Mouse (Mus musculus) C2C12 (cell line): Measurements from ENCODE around the gene Ppp1r26. TPM values are rescaled to one million over a fixed set of nuclear protein-coding genes. Genes with fewer than 3 reads are reported as not detected.

ENCODE experiments used
- H3K27me3 ChIP-seq: one replicate; pipeline ENCODE4 v1.6.1; 2011; ENCODE audit not compliant: control insufficient read depth, insufficient read depth, insufficient read length
- H3K36me3 ChIP-seq: one replicate; pipeline ENCODE4 v1.6.1; 2011; ENCODE audit not compliant: control insufficient read depth, insufficient read depth
- H3K4me3 ChIP-seq: one replicate; pipeline ENCODE4 v1.5.1; 2011; ENCODE audit warnings: mild to moderate bottlenecking, control low read depth; ENCODE audit not compliant: poor library complexity, insufficient read depth, severe bottlenecking
- H3K79me2 ChIP-seq: one replicate; pipeline ENCODE4 v1.6.1; 2011; ENCODE audit not compliant: control insufficient read depth, insufficient read depth
- H3K79me3 ChIP-seq: one replicate; pipeline ENCODE4 v1.6.1; 2011; ENCODE audit warnings: low read depth, control low read depth
- H3ac ChIP-seq: one replicate; pipeline ENCODE3; 2011; ENCODE audit warnings: low read depth; ENCODE audit not compliant: control insufficient read depth, insufficient read length
- CEBPB ChIP-seq: IDR thresholded peaks from one replicate; pipeline ENCODE4 v1.6.1; 2011; ENCODE audit warnings: low read depth, mild to moderate bottlenecking, control low read depth, moderate library complexity
- CTCF ChIP-seq: IDR thresholded peaks from one replicate; pipeline ENCODE4 v1.5.1; 2011; ENCODE audit not compliant: control insufficient read depth, insufficient read depth, insufficient read length
- FOSL1 ChIP-seq: IDR thresholded peaks from one replicate; pipeline ENCODE4 v1.8.0; 2011; ENCODE audit warnings: mild to moderate bottlenecking, low read length; ENCODE audit not compliant: poor library complexity, insufficient read depth, severe bottlenecking
- MAX ChIP-seq: IDR thresholded peaks from one replicate; pipeline ENCODE4 v1.6.1; 2011; ENCODE audit warnings: mild to moderate bottlenecking, control low read depth
- MYOD1 ChIP-seq: IDR thresholded peaks from one replicate; pipeline ENCODE4 v1.6.1; 2011; ENCODE audit warnings: low read depth; ENCODE audit not compliant: control insufficient read depth, insufficient read length
- MYOG ChIP-seq: IDR thresholded peaks from one replicate; pipeline ENCODE4 v1.6.1; 2011; ENCODE audit not compliant: control insufficient read depth, insufficient read length; ENCODE audit errors: extremely low read depth
- USF1 ChIP-seq: IDR thresholded peaks from one replicate; pipeline ENCODE4 v1.6.1; 2011; ENCODE audit warnings: low read depth, mild to moderate bottlenecking, control low read depth, moderate library complexity
- polyA plus RNA-seq: library from polyadenylated mRNA; unstranded; fragments of >200 nt; fragmentation: generic; extraction: Trizol; gene quantifications from one replicate; pipeline ENCODE4 v1.2.1, GENCODE M21; 2012; ENCODE audit warnings: missing spikeins

The Ppp1r26 gene
- polyA plus RNA-seq, 1 experiment = 0.01 TPM

DNA sequence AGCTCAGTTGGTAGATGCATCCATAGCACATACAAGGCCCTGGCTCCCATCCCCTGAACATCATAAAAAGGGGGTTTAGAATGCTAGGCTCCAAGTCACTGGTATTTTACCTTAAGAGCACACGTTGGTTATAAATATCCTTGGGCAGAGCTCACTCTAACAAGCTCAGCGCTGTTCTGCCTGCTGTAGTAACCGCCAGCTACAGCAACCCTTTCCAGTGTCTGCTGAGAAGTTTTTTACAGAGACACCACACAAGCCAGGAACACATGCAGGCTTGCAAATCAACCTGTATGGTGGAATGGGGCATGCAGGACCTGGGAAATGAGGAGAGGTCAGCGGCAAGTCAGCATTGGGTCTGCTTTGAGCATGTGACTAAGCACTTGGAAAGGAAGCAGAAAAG is 37.5 kb upstream of the Ppp1r26 start:
- H3ac ChIP-seq = no peak overlapping the region
- H3K36me3 ChIP-seq = no peaks in the 10 kb centered on the region
- H3K79me3 ChIP-seq = no peaks in the 10 kb centered on the region
- peaks cover 3% of the 10 kb centered on the region for H3K27me3 ChIP-seq
- H3K4me3 ChIP-seq = no peak overlapping the region
- no peak for TF ChIP-seq MAX
- no peak for TF ChIP-seq MYOD1
- no peaks in the 10 kb centered on the region for H3K79me2 ChIP-seq

DNA sequence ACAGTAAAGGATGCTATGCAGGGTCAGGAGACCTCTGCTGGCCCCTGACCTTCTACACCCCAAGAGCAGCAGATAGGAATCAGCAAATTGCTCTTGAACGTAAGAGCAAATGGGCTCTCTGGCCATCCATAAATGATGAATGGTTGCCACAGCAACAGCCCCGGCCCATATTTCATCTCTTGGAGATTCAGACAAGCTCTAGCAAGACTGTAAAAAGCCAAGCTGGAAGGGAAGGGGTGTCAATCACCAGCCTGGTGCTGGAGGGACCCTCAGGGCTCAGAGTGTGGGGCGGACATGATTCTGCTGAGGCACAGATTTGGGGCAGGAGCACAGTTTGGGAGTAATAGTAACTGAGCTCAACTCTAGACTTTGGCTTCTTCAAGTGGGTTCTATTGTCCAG is 37.0 kb upstream of the Ppp1r26 start:
- Histone ChIP-seq H3K79me2 (no peaks in the 10 kb centered on the region), H3ac (no peak overlapping the region), H3K36me3 (no peaks in the 10 kb centered on the region), H3K27me3 (peaks cover 3% of the 10 kb centered on the region), H3K4me3 (no peak overlapping the region), H3K79me3 (no peaks in the 10 kb centered on the region)
- TF ChIP-seq MYOG (no peak), MAX (no peak), USF1 (no peak), MYOD1 (no peak), CTCF (no peak), FOSL1 (no peak), CEBPB (no peak)

DNA sequence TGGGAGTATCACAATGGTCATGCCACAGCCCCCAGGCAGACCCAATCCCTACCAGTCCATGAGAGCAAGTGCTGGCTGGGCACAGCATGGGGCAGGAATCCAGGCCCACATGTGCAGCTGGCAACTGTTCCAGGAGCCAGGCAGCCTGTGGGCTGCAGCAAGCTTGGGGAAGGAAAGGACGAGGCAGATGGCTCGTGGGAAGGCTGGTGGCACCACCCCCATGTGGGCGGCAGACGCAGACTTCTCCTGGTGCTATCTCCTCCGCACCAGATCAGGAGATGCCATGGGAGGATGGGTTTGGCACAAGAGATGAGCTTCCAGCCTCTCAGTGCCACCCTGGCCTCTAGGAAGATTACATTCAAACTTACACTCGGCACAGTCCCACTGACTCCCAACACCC is 33.7 kb upstream of the Ppp1r26 start:
- TF ChIP-seq MYOD1 (no peak), FOSL1 (no peak), MYOG (no peak), MAX (no peak), CTCF (no peak), USF1 (no peak), CEBPB (no peak)
- no peak overlapping the region for H3ac ChIP-seq
- H3K36me3 ChIP-seq = no peaks in the 10 kb centered on the region
- H3K4me3 ChIP-seq = no peak overlapping the region
- no peaks in the 10 kb centered on the region for H3K79me3 ChIP-seq
- peaks cover 6% of the 10 kb centered on the region for H3K27me3 ChIP-seq
- H3K79me2 ChIP-seq = no peaks in the 10 kb centered on the region

DNA sequence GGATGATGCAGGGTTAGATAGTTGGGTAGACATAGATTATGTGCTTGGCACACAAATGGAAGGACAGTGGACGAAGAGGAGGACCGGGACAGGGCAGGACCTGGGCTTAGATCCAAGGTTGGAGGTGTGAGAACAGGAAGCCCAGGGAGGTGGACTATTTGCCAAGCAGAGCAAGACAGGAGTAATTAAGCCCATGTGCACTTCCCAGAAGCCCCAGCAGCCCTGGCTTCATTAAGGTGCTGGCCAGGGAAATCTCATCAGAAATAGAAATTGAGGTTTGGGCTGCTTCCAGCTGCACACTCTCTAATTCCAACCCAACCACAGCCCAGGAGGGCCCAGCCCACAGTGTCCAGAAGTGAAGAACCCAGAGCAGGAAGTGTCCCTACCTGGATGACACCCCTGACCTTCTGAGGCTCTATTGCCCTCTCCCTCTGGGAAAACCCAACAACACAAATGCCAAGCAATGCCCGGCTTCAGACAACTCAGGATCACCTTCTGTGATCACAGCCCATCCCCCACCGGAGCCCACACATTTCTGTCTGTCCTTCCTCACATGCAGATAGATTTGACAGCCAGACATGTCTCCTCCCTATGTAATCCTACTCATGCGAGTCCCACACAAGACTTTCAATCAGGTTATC is 32.4 kb upstream of the Ppp1r26 start:
- H3K27me3 ChIP-seq = peaks cover 6% of the 10 kb centered on the region
- no peaks in the 10 kb centered on the region for H3K79me2 ChIP-seq
- H3K4me3 ChIP-seq = no peak overlapping the region
- no peaks in the 10 kb centered on the region for H3K79me3 ChIP-seq
- no peaks in the 10 kb centered on the region for H3K36me3 ChIP-seq
- no peak overlapping the region for H3ac ChIP-seq
- TF ChIP-seq FOSL1 (no peak), MYOG (no peak), CEBPB (no peak), MAX (no peak), CTCF (no peak)

DNA sequence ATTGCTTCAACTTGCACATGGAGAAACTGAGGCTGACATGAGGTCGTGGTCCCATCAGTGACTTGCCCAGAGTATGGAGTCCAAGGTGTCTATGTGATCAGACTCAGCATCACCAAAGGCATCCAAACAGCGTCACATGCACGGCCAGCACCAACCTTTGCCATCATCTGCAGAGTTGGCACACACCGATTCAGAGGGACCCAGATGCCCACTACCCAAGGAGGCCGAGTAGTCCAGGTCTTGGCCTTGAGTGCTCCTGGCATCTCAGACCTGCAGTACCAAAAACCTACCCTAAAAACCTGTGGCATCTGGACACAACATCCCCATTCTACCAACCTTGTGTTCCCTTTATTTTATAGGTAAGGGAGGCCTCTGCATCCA is 31.9 kb upstream of the Ppp1r26 start:
- Histone ChIP-seq H3K36me3 (no peaks in the 10 kb centered on the region), H3K27me3 (peaks cover 7% of the 10 kb centered on the region), H3K79me2 (no peaks in the 10 kb centered on the region), H3K79me3 (no peaks in the 10 kb centered on the region), H3ac (no peak overlapping the region), H3K4me3 (no peak overlapping the region)
- no peak for TF ChIP-seq MAX
- TF ChIP-seq FOSL1 = no peak
- no peak for TF ChIP-seq MYOG
- no peak for TF ChIP-seq USF1
- no peak for TF ChIP-seq CEBPB
- TF ChIP-seq CTCF = no peak
- TF ChIP-seq MYOD1 = no peak

DNA sequence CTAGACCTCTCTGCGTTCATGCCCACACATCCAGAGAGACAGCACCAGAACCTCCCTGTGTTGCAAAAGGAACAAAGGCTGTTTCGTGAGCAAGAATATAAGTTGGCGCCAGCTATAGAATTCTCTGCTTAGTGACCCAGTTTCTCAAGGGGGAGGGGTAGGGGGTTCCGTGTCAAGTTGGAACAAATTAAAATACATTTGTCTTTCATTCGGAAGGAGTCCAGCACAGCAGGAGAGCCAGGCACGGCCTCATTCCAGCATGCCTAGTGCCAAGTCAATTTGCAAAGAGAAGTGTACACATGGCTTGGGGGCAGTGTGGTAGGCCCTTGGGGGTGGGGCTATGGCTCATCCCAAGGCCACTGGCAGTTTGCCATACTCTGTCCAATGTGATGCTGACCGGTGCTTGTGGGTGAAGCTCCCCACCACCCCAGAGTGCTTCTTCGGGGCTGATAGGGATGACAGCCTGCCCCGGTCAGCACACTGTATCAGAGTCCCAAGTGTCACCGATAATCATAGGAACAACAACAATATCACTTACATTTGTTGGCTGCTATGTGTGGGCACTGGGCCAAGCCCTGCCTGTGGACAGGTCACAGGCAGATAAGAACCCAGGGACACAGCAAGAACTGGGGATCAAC is 31.1 kb upstream of the Ppp1r26 start:
- Histone ChIP-seq H3K27me3 (peaks cover 7% of the 10 kb centered on the region), H3K79me3 (no peaks in the 10 kb centered on the region), H3K36me3 (no peaks in the 10 kb centered on the region), H3K79me2 (no peaks in the 10 kb centered on the region), H3K4me3 (no peak overlapping the region), H3ac (no peak overlapping the region)
- no peak for TF ChIP-seq MYOD1
- no peak for TF ChIP-seq CEBPB
- no peak for TF ChIP-seq CTCF
- no peak for TF ChIP-seq MAX
- TF ChIP-seq FOSL1 = no peak
- no peak for TF ChIP-seq MYOG
